Mouse (Mus musculus): ENCODE measurements around the gene Ncf2. TPM values are rescaled to one million over a fixed set of nuclear protein-coding genes. Genes with fewer than 3 reads are reported as not detected.

Ncf2 gene
- polyA plus RNA-seq, 1 experiment: 8.7 TPM

DNA sequence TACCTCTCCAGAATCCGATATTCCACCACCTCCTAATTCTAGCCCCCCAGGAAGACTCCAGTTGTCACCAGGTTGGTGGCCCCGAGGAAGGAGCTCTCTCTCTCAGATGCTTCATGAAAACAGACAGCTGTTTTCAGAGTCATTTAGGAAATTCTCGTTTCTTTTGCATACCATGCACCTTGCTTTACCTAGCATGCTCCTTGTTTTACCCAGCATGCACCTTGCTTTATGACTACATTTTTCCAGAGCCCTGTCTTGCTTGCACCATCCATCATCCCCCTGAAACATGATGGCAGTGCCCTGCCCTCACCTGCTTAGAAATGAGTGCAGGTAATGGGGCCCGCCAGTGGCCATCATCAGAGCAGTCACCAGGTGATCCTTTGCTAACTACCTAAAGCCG lies 31.6 kb downstream of the Ncf2 start:
- no peak for DNase-seq (ENCODE audit: low spot score)

DNA sequence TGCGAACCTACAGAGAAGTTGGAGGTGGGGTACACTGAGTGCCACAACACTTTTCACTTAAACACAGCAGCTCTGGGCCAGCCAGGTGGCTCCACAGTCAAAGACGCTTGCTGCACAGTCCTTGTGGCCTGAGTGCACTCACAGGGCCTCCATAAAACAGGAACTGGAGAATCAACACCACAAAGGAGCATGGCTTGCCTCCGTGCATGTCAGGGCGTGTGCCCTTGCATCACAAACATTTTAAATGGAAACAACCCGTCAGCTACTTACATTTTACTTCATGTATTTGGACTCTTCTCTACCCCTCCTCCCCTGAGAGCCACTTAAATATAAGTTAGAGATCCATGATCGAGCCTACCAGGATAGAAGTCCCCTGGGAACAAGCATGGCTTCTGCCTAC lies 32.3 kb downstream of the Ncf2 start:
- no peak for DNase-seq (ENCODE audit: low spot score)

DNA sequence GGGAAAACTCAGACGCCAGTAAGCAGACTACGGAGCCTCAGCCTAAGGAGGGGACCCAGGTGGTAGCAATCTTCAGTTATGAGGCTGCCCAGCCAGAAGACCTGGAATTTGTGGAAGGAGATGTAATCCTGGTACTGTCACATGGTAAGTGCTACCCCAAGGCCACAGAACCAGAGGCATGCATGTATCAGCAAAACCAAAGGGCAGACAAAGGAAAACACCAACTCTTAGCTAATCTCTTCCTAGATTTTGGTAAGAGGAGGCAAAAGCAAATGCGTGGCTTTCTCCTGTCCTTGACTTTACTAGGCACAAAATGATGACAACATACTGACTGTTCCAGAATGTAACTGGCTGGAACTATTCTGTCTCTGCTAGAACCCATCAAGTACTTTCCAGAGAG lies 35.1 kb downstream of the Ncf2 start:
- no peak for DNase-seq (ENCODE audit: low spot score)

DNA sequence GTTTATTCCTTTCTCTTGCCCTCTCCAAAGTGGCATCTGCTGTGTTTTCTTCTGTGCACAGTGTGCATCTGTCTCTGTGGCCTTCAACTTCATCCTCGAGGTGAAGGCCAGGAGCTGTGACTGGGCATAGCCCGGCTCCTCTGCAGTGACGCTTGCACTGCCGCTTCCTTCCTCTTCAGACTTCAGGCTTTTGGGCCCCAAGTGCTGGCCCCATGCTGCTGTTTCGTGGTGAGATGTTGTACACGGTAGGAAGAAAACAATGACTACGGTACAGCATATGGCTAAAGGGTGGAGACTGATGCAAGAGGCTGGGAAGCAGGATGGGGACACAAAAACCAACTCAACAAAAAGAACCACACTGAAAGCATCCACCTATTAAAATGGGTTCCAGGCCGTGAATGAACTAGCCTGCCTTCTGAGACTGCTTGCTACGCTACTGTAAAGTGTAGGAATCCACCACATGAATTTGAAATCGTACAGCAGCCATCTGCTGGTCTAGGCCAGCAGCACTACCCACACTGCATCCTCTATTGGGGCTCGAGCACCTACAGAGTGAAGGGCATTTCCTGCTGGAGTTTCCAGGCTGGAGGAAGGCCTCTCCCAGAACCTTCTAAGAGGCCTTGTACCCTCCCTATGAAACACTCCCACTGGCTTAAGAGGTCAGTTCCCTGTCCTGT lies 38.2 kb downstream of the Ncf2 start:
- no peak for DNase-seq (ENCODE audit: low spot score)

DNA sequence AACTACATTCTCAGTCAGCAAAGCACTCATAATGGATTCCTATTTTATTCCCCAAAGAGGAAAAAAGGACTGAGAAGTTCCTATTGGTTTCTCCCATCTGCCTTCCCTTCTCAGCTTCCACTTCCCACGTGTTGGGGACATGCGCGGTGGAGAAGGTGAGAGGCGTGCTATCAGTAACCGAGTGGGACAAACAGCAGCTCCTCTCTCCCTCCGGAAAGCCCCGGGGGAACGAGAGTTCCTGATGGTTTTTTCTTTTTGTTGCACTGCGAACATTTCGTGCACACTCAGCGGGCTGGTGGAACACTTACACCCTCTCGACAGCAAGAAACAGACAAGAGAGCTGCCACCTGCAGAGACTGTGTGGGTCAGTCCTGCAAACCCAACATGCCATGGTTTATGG lies 38.8 kb downstream of the Ncf2 start:
- no peak for DNase-seq (ENCODE audit: low spot score)

DNA sequence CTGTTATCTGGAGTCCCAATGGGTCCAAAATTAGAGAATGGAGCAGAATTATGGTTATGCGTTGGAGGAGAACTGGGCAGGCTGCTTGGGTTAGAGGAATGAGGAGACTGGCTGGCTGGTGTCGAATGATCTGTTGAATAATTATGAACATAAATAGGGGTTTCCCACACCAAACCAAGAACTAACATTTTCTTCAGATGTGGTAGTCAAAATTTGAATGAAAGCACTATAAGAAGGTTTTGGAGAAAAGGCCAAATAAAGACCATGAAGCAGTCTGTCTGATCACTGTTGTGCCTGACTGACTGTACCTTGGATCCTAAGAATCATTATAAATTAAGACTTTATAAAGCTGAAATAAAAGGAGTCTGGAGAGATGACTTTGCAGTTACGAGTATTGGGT lies 40.3 kb downstream of the Ncf2 start:
- DNase-seq (ENCODE audit: low spot score): no peak

DNA sequence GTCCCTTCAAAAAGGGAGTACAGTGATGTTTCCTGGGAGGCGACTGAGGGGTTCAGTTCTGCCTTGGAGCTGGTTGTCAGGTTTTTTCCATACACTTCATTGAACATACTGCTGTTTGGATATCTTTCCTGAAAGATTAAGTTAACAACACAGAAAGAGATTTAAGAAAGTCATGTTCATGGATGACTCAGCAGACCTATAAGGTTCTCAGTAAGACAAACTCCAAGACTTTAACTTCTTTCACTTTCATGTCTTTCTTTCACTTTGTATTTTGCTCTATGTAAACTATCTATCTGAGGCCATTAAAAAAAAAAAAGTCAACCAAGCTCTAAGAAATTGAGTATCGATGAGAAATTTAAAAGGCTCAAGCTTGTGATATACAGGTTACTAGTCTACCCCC lies 41.1 kb downstream of the Ncf2 start:
- no peak for DNase-seq (ENCODE audit: low spot score)

DNA sequence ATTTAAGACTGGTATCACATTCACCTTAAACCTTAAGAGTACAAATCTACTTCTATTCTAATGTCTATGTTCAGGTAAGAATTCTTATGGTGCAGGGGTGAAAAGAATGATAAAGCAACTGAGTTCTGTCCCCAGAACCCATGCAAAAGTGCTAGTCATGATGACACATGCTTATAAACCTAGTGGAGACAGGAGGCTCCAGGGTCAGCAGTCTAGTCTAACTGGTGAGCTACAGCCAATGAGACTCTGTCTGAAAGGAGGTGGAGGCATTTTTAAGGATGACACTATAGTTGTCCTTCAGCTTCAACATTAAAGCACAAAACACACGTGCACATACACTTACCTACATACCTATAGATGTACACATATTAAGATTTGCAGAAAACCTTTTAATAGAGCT lies 44.6 kb downstream of the Ncf2 start:
- DNase-seq (ENCODE audit: low spot score): no peak

DNA sequence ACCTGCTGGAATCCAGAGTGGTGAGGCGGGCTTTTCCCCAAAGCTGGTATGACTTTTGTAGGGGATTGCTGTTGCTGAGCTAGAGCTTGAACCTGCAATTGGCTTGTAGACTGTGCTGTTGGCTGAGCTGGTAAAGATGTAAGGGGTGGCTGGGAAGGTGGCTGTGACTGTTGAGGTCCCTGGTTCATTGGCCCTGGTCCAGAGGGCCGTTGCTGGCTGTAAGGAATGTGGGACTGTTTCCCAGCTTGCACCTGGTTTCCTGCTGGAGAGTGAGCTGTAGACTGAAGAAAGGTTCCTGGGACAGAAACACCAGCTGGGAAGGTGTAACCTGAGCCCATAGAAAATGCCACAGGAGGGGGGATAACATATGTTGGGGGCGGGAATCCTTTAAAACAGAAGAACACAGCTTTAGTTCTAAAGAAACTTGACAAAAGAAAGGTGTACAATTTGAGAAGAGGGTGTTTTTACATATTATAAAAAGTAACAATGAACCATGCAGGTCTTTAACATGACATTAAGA lies 45.3 kb downstream of the Ncf2 start:
- no peak for DNase-seq (ENCODE audit: low spot score)

DNA sequence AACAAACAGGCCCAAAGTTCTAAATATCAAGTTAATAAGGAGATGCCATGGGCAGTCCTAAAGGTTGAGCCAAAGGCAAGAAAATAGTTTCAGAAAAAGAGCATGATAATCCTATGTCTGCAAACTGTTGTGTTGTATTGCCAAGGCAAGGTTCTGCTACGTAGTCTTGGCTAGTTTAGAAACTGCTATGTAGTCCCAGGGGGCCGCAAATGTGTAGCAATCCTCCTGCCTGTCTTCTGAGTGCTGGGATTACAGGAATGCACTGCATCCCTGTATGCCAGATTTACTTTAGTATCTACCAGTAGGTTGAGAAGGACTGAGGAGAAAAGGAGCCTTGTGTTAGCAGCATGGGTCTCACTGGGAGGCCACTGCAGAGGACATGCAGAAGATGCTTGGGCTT lies 46.9 kb downstream of the Ncf2 start:
- DNase-seq (ENCODE audit: low spot score): no peak

DNA sequence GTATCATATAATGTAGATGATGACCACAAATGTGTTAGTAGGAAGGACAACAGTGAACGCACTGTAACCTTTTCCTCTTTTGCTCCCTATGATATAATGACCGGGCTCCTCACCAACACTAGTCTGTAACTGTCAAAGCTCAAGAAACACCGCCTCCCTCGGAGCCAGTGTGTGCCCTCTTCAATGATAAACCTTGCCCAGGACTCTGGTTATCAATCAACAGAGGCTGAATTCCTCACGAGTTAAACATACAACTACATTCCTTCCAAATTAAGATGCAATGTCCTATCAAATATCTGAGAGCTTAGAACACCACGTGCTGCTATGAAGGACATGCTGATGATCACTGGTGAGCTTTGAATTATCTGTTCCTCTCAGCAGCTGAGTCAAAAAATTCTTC lies 69.9 kb downstream of the Ncf2 start:
- DNase-seq (ENCODE audit: low spot score): no peak

DNA sequence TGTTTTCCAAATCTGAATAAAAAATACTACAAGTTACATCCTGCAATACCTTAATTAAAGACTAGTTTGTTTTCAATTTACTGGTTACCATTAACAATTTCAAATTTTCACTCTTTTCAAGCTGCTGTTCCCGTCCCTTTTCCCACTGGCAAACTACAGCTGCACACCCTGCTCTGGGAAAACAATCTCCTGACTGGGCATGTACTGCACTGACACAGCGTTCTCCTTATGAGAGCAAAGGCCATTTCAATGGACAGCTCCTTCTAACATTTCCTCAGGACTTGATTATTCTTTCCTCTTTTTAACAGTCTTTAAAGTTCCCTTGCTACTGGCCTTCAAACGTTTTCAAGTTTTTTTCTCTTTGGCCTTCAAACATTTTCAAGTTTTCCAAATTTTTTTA lies 71.0 kb downstream of the Ncf2 start:
- no peak for DNase-seq (ENCODE audit: low spot score)

Other genes with a start within 250 kb of the Ncf2 start
- not detected in 2 replicates for gene Apobec4, start 49.6 kb upstream of the Ncf2 start, polyA plus RNA-seq (2012; rRNA removed)
- gene Rgl1, start 33.8 kb upstream of the Ncf2 start, polyA plus RNA-seq (2012; rRNA removed): 29.6 and 31.0 TPM in 2 replicates
- 143 and 180 TPM in 2 replicates for gene Arpc5, start 33.7 kb upstream of the Ncf2 start, polyA plus RNA-seq (2012; rRNA removed)
- 24.3 and 27.9 TPM in 2 replicates for gene Smg7, start 102.5 kb downstream of the Ncf2 start, polyA plus RNA-seq (2012; rRNA removed)
- gene Nmnat2, start 154.8 kb downstream of the Ncf2 start, polyA plus RNA-seq (2012; rRNA removed): 2.2 and 2.5 TPM in 2 replicates

Measured in urinary bladder, adult 2 months (tissue).